Mouse (Mus musculus) T-helper 2 cell (primary cell): ENCODE measurements around the gene Bloc1s1.

ENCODE experiments used
- in situ Hi-C: fragments of 300-600 bp; cut with MboI, MseI; formaldehyde crosslinking; loops from one replicate; pipeline ENCODE4 v1.15.1; 2025; ENCODE audit warnings: high pct_unique_total_duplicates

The Bloc1s1 gene

GRCm38 (mm10) chr10:128910066-128910841 lies 13.6 kb downstream of the Bloc1s1 start:
- in situ Hi-C loops = loop anchor here (25.0 kb wide), 1 partner anchor 1873 kb away; the partner anchor contains the start of genes Cyp27b1, Eef1akmt3, Mettl1 and Tsfm

- in situ Hi-C loops = loop anchor here (25.0 kb wide), 1 partner anchor 1872 kb away; the partner anchor contains the start of genes Cyp27b1, Eef1akmt3, Mettl1 and Tsfm
Observed at GRCm38 (mm10) chr10:128909567-128910028, 14.2 kb downstream of the Bloc1s1 start.

- in situ Hi-C loops = loop anchor here (25.0 kb wide), 1 partner anchor 1872 kb away; the partner anchor contains the start of genes Cyp27b1, Eef1akmt3, Mettl1 and Tsfm
Observed at GRCm38 (mm10) chr10:128908778-128909448, 14.9 kb downstream of the Bloc1s1 start.

- in situ Hi-C loops = loop anchor here (25.0 kb wide), 1 partner anchor 1868 kb away; the partner anchor contains the start of genes Cyp27b1, Eef1akmt3, Mettl1 and Tsfm
Observed at GRCm38 (mm10) chr10:128904812-128905211, 19.0 kb downstream of the Bloc1s1 start.

- in situ Hi-C loops = loop anchor here (25.0 kb wide), 1 partner anchor 1865 kb away; the partner anchor contains the start of genes Cyp27b1, Eef1akmt3, Mettl1 and Tsfm
Observed at GRCm38 (mm10) chr10:128902409-128902988, 21.3 kb downstream of the Bloc1s1 start.

GRCm38 (mm10) chr10:128901409-128901808 lies 22.4 kb downstream of the Bloc1s1 start:
- in situ Hi-C loops = loop anchor here (25.0 kb wide), 1 partner anchor 1864 kb away; the partner anchor contains the start of genes Cyp27b1, Eef1akmt3, Mettl1 and Tsfm

- in situ Hi-C loops = loop anchor here (25.0 kb wide), 1 partner anchor 1863 kb away; the partner anchor contains the start of genes Cyp27b1, Eef1akmt3, Mettl1 and Tsfm
Observed at GRCm38 (mm10) chr10:128900698-128901097, 23.1 kb downstream of the Bloc1s1 start, which contains the start of gene Cd63. Gene Cd63, plus strand, starts transcription at chr10:128900989.

- in situ Hi-C loops = loop anchor here (10.0 to 25.0 kb wide), 2 partner anchors 135 to 1863 kb away; partner anchors contain the start of genes Cyp27b1, Eef1akmt3, Mettl1 and Tsfm
Observed at GRCm38 (mm10) chr10:128899759-128900490, 23.9 kb downstream of the Bloc1s1 start.

- in situ Hi-C loops = loop anchor here (10.0 kb wide), 1 partner anchor 133 kb away; no protein-coding TSS in a partner anchor
Observed at GRCm38 (mm10) chr10:128897501-128897900, 26.3 kb downstream of the Bloc1s1 start.

GRCm38 (mm10) chr10:128896807-128897206 lies 27.0 kb downstream of the Bloc1s1 start:
- in situ Hi-C loops = loop anchor here (10.0 kb wide), 1 partner anchor 132 kb away; no protein-coding TSS in a partner anchor

- in situ Hi-C loops = loop anchor here (10.0 kb wide), 1 partner anchor 131 kb away; no protein-coding TSS in a partner anchor
Observed at GRCm38 (mm10) chr10:128895952-128896693, 27.7 kb downstream of the Bloc1s1 start.

GRCm38 (mm10) chr10:128895437-128895836 lies 28.4 kb downstream of the Bloc1s1 start:
- in situ Hi-C loops = loop anchor here (10.0 kb wide), 1 partner anchor 131 kb away; no protein-coding TSS in a partner anchor

- in situ Hi-C loops = loop anchor here (10.0 kb wide), 1 partner anchor 127 kb away; no protein-coding TSS in a partner anchor
Observed at GRCm38 (mm10) chr10:128892246-128892645, 31.6 kb downstream of the Bloc1s1 start.

GRCm38 (mm10) chr10:128891296-128892094 lies 32.3 kb downstream of the Bloc1s1 start, which contains the start of gene Gdf11:
Gene Gdf11, minus strand, starts transcription at chr10:128891718.
- in situ Hi-C loops = loop anchor here (10.0 kb wide), 1 partner anchor 127 kb away; no protein-coding TSS in a partner anchor

- in situ Hi-C loops = loop anchor here (10.0 kb wide), 1 partner anchor 126 kb away; no protein-coding TSS in a partner anchor
Observed at GRCm38 (mm10) chr10:128890383-128891295, 33.2 kb downstream of the Bloc1s1 start.

GRCm38 (mm10) chr10:128889846-128890245 lies 34.0 kb downstream of the Bloc1s1 start:
- in situ Hi-C loops = loop anchor here (10.0 kb wide), 1 partner anchor 125 kb away; no protein-coding TSS in a partner anchor
